Mouse (Mus musculus) gastrocnemius, adult 2 months (tissue): ENCODE results near the gene Phkg1. TPM values are rescaled to one million over a fixed set of nuclear protein-coding genes. Genes with fewer than 3 reads are reported as not detected.
"Not testable (repeated sequence)": the region's sequence is repeated elsewhere in the genome, so short reads cannot be mapped to it uniquely, and the experiment has no call there.

Experiments used
- DNase-seq: peaks from one replicate; pipeline ENCODE4 v3.0.0; 2022
- H3K27ac ChIP-seq: fragments of 200-600 bp; 2 replicates; pipeline ENCODE4 v1.8.1; 2022; ENCODE audit warnings: mild to moderate bottlenecking
- H3K4me3 ChIP-seq: fragments of 200-600 bp; 2 replicates; pipeline ENCODE4 v1.8.1; 2022; ENCODE audit warnings: mild to moderate bottlenecking, moderate library complexity
- CTCF ChIP-seq: fragments of 200-600 bp; IDR thresholded peaks from 2 replicates; pipeline ENCODE4 v1.8.1; 2022; ENCODE audit warnings: antibody characterized with exemption, mild to moderate bottlenecking, moderate library complexity
- intact Hi-C: fragments of 180-260 bp; cut with DNase I; formaldehyde crosslinking; loops from one replicate; pipeline ENCODE4 v1.15.1; 2025
- long read RNA-seq, 2 experiments: library from polyadenylated mRNA; stranded (forward); transcript quantifications; one replicate each; pipeline ENCODE4 v2.0.0; 2021
- total RNA-seq, 2 experiments: library from RNA; stranded (reverse); gene quantifications; 2 replicates each; pipeline ENCODE4 v1.2.3; 2021

Gene Phkg1
- 100 to 1,000 TPM; 314 to 437 TPM for total RNA-seq
- long read RNA-seq, experiment 1, transcript Phkg1-201 (10 exons, 2,374 nt) = major isoform, 142 of 190 reads
- long read RNA-seq, experiment 1, partial matches to known transcripts = 18 of 190 reads
- long read RNA-seq, experiment 1, other reads (novel, unspliced or antisense) = 30 of 190 reads
- long read RNA-seq, experiment 2, transcript Phkg1-201 (10 exons, 2,374 nt) = major isoform, 176 of 249 reads
- long read RNA-seq, experiment 2, partial matches to known transcripts = 22 of 249 reads
- long read RNA-seq, experiment 2, other reads (novel, unspliced or antisense) = 49 of 249 reads

DNA sequence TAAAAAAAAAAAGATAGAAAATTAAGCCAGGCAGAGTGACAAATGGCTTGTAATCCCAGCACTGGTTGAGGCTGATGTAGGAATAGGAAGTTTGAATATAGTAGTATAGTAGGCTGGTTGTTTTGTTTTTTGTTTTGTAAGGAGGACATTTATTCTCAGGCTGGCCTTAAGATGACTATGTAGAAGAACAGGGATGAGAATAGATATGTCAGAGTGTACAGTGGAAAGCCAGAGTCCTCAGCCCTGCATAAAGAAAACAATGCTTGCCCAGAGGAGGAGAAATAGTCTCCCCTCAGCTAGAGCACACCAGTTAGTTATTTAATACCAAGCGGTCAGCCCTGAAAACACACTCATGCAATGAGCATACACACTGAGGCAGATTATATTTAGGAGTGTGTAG is at the start of gene Phkg1:
Gene Phkg1, minus strand, starts transcription at position 101 of the 400 bp plus-strand sequence.
- no peak within 1 kb of the TSS for H3K4me3 ChIP-seq
- TF ChIP-seq CTCF = no peak
- H3K27ac ChIP-seq = no peak within 1 kb of the TSS
- no peak for DNase-seq
- intact Hi-C loops = loop anchor here (5.0 kb wide), 1 partner anchor 39 kb away; no protein-coding TSS in a partner anchor

DNA sequence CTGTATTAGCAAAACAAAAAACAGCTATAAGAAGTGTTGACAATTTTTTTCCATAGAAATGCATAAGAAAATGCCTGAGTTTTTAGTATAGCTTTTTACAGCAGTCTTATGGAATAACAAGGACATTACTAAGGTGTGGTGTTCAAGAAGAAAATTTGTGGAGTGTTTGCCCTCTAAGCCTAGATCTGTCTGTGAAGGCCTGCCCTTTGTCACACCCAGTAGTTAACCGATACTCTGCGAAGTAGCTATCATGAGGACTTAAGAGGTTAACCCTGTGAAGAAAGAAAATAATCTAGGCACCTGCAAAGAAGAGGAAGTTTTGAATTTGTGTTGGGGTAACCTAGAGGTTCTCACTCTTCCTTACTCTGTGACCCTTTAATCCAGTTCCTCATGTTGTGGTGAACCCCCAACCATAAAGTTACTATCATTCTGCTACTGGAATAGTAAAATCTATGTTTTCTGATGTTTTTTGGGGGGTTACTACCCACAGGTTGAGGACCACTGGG is 49.2 kb upstream of the Phkg1 start:
- intact Hi-C loops = no loop called here
- Histone ChIP-seq H3K4me3 (no peak overlapping the region), H3K27ac (no peak overlapping the region)
- no peak for TF ChIP-seq CTCF
- DNase-seq = no peak

DNA sequence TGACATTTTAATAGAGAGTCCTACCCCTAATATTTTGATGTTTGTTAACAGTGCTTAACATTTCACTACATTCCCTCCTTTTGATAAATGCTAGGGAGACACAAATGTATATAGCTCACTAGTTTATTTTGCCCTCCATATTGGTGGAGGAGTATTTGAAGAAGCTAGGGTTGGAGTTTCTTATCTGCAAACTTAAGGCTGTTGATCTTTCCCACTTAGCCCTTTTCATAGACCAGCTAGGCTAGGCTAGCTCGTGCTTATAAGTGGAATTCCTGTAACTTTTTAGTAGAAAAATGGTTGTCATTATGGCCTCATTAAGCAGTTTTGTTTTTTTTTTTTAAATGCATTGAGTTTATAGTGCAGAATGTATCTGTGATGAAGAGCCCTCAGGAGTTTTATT is 45.1 kb upstream of the Phkg1 start:
- intact Hi-C loops = no loop called here
- Histone ChIP-seq H3K27ac (peak overlapping the region; percentile 89; the same call in 1 of the 2 replicates), H3K4me3 (peak overlapping the region; percentile 93; the same call in 1 of the 2 replicates)
- no peak for TF ChIP-seq CTCF
- DNase-seq = no peak

DNA sequence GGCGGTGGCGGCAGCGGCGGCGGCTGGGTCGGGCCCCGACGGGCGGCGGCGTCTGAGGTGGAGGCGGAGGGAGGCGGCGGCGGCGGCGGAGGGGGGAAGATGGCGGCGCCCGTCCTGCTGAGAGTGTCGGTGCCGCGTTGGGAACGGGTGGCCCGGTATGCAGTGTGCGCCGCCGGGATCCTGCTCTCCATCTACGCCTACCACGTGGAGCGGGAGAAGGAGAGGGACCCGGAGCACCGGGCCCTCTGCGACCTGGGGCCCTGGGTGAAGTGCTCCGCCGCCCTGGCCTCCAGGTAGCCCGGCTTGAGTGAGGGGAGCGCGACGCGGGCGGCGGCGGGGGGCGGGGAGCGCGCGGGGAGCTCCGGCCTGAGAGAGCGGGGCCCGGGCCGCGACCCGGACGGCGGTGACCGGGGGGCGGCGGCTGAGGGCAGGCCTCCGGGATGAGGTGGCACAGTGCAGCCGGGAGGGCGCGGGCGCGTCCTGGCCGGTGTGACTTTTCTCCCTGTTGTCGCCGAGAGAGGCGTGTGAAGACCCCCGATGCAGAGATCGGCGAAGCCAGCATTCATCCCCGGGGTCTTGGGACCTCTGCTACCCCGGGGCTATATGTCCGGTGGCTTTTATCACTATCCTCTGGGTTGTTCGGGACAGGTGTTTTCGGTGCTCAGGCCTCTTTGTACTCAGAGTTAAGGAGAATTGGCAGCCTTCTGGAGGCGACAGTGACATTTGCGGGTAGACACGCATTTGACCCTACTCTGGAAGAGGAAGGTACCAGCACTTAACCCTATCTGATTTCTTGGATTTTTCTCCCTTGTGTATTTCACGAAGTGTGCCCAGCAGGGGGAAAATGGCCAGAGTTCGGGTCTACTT is 44.0 kb upstream of the Phkg1 start:
- peak overlapping the region; percentile 93 for H3K4me3 ChIP-seq
- peak; percentile 66 for DNase-seq
- peak overlapping the region; percentile 89 for H3K27ac ChIP-seq
- intact Hi-C loops = not testable (repeated sequence)

DNA sequence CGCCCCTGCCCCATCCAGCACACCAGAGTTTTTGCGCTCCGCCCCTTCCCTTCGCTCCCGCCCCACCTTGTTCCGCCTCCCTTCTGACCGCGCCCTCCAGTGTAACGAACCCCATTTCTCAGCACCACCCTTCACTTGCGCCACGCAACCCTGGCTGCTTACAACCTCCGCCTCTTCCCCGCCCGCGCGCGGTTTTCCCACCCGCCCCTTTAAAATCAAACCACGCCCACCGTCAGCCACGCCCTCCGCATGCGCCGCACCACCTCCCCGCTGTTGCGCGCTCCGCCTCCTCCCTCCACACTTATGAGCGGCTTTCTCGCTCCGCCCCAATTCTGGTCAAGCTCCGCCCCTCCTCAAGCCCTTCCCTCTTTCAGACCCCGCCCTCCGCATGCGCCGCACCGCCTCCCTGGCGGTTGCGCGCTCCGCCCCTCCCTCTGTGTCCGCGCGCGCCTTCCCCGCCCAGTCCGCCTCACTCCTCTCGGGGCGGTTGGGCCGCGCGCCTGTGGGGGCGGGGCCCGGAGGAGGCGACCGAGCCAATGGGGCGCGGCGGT is 43.2 kb upstream of the Phkg1 start, which contains the start of gene Vkorc1l1:
Gene Vkorc1l1, plus strand, starts transcription at position 476 of the 551 bp plus-strand sequence.
- Histone ChIP-seq H3K27ac (peak within 1 kb of the TSS; percentile 89), H3K4me3 (peak within 1 kb of the TSS; percentile 93)
- TF ChIP-seq CTCF = no peak
- intact Hi-C loops = no loop called here
- DNase-seq = peak; percentile 99

DNA sequence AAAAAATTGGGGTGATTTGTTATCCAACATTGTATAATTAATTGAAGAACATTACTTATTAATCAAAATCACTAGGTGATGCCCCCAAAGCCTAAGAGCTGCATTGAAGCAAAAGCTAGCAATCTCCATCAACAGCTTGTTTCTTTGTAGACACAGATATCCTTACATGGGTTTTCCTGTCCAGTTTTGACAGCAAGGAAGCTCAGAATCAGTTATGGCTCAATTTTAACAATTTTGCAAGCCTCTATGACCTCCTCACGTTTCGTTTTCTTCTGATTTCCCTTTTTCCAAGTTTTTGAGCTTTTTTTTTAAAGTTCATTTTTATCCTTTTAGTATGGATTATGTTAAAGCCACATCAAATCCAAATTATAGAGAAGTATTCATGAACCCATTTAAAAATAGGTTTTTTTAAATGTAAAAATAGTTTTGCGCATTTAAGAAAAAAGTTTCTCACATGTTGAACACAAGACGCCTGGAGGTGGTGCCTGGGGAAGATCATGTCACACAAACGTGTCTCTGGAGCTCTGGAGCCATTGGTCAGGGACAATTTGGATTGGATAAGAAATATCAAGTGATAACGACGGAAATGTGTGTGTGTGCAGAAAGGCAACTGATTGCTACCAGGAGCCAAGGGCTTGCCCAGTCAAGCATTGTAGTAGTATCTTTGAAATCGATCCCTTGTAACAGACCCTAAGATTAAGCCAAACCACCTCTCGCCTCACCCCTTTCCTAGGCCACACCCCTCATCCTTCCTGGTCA is 42.6 kb upstream of the Phkg1 start:
- Histone ChIP-seq H3K27ac (peak overlapping the region; percentile 86), H3K4me3 (peak overlapping the region; percentile 80)
- no peak for TF ChIP-seq CTCF
- intact Hi-C loops = no loop called here
- DNase-seq = no peak

DNA sequence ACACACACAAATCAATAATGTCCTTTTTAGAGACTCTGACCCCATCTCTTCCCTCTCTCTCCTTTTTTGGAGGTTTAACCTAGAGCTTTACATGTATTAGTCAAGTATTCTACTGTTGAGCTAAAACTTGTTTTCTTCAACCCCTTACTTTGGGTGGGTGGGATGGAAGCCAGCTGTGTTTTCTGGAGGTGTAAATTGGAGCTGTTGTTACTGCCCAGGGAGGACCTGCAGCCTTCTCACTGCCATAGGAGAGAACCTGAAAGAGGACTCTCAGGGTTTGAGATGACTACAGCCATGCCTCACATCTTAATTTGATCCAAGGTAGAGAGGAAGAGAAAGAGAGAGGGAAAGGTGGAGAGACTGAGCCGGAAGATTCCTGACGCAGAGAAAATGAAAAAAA is 41.9 kb upstream of the Phkg1 start:
- intact Hi-C loops = no loop called here
- Histone ChIP-seq H3K27ac (no peak overlapping the region), H3K4me3 (no peak overlapping the region)

DNA sequence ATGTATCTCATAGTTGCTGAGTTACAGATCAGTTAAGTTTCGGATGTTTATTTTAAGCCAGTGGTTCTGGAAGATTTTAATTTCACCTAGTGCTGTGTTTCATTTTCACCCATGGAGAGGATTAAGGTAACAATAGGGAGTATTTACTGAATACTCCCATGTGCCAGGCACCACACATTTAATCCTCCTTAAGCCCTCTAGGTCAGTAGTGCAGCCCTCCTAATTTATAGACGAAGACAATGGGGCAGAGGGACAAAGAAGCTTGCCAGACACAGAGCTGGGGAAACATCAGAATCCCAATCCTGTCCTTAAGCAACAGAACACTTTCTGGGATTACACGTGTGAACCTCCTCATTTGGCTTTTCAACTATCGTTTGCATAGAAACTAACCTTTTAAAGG is 38.6 kb upstream of the Phkg1 start:
- Histone ChIP-seq H3K4me3 (no peak overlapping the region), H3K27ac (no peak overlapping the region)
- TF ChIP-seq CTCF = no peak
- no peak for DNase-seq
- intact Hi-C loops = loop anchor here (5.0 kb wide), 1 partner anchor 40 kb away; the partner anchor contains the start of genes Phkg1 and Zbed5

More for the DNA sequence above, 41.9 kb upstream of the Phkg1 start:
- DNase-seq = no peak
- TF ChIP-seq CTCF = no peak

DNA sequence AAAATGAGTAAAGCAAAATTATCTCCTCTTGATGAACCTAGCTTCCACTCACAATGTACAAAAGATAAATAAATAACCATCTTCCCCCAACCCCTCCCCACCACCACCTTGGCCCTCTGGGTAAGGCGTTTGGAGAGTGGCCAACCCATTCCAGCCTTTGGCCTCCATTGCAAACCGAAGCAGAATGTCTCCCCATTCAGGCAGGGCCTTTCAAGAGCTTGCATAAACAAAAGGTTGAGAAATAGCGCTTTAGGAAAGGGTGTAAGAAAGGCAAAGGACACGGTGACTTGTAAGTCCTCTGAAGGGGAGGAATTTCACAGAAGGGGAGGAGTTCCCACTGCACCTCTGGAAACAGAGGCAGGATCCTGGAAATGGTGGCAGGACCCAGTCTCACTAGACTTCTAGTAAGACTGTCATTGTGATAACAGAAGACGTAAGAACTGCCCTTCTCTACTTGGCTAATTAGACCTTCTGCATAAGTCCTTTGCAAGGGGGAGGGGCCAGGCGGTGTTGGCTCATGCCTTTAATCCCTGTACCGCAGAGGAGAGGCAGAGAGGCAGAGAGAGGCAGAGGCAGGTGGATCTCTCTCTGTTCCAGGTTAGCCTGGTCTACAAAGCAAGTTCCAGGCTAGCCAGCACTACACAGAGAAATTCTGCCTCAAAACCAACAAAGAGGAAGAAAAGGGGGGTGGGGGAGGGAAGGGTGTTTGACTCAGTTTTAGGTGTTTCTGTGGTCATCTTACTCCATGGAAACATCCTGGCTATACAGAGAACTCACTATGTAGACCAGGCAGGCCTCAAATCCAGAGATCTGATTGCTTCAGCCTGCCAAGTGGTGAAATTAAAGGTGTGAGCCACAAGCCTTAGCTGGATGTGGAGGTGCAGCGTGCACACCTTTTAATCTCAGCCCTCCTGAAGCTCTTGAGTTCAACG is 31.8 kb upstream of the Phkg1 start:
- Histone ChIP-seq H3K4me3 (no peak overlapping the region), H3K27ac (no peak overlapping the region)
- no peak for DNase-seq
- intact Hi-C loops = no loop called here
- TF ChIP-seq CTCF = no peak

DNA sequence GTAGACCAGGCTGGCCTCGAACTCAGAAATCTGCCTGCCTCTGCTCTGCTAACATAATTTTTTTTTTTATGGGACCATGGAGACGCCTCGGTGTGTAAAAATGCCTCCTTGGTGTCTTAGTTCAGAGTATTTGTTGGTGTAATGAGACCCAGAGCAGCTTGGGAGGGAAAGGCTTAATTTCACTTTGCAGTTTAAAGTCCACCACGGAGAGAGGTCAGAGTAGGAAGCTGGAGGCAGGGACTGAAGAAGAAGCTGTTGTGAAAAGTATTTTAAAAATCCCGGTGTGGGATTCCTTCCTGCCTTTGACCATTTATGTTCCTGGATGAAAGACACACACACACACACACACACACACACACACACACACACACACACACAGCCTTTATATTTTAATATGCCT is 27.6 kb upstream of the Phkg1 start:
- intact Hi-C loops = no loop called here
- Histone ChIP-seq H3K27ac (no peak overlapping the region), H3K4me3 (no peak overlapping the region)
- DNase-seq = no peak
- no peak for TF ChIP-seq CTCF

DNA sequence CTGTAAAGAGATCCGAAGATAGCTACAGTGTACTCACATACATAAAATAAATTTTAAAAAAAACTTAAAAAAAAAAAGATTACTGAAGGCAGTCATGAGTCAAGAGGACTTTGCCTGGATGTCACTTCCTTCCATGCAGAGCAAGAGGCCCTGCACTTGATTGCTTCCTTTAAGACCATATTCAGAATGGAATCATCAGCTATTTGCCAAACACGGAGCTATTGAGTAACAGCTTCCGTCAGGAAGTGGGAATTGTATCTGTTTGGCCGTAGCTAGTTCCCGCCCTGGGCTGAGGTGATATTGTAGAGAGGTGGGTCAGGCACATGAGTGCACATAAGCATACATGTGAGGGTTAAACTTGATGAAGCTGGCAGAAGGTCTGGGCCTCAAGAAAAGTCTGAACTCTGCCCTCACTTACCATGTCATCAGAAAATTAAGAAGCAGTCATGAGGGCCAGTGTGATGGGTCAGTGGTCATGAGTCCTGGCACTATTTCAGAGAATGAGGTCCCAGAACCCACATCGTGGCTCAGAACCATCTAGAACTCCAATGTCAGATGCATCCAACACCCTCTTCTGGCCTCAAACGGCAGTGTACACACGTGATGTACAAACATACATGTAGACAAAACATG is 26.6 kb upstream of the Phkg1 start:
- H3K4me3 ChIP-seq = no peak overlapping the region
- intact Hi-C loops = no loop called here
- TF ChIP-seq CTCF = no peak
- no peak for DNase-seq
- no peak overlapping the region for H3K27ac ChIP-seq
